Mouse (Mus musculus) T-helper 1 cell (primary cell): ENCODE results near the gene Pllp.

Experiments
- in situ Hi-C: fragments of 300-600 bp; cut with MboI, MseI; formaldehyde crosslinking; loops from one replicate; pipeline ENCODE4 v1.15.1; 2025; ENCODE audit warnings: high pct_unique_total_duplicates

Gene Pllp

DNA sequence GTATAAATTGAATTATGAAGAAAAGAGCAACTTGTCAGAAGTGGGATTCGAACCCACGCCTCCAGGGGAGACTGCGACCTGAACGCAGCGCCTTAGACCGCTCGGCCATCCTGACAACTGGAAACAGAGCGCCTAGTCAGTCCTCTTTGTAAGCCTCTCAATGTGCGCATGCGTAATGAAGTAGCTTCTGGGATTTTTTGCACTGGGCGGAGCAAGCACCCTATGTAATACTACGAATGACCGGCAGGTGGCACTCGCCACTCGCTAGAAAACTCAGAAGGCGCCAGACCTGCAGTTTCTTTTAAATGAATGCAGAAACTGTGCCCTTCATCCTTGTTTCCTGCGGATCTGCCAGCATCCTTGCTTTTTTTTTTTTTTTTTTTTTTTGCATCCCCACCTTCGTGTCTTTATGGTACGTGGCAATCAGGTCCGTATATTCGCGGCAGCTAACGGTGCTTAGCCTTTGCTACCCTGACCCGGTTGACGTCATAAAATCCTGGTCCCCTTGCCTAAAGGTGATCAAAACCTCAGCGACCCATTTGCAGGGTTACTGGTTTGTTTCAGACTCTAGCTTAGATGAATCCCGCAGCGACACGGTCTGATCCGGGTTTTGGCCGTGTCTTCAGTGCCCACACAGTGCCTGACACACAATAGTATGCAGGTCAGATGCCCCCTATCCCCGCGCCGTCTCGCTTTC is 8.0 kb upstream of the Pllp start:
- in situ Hi-C loops = no loop called here

DNA sequence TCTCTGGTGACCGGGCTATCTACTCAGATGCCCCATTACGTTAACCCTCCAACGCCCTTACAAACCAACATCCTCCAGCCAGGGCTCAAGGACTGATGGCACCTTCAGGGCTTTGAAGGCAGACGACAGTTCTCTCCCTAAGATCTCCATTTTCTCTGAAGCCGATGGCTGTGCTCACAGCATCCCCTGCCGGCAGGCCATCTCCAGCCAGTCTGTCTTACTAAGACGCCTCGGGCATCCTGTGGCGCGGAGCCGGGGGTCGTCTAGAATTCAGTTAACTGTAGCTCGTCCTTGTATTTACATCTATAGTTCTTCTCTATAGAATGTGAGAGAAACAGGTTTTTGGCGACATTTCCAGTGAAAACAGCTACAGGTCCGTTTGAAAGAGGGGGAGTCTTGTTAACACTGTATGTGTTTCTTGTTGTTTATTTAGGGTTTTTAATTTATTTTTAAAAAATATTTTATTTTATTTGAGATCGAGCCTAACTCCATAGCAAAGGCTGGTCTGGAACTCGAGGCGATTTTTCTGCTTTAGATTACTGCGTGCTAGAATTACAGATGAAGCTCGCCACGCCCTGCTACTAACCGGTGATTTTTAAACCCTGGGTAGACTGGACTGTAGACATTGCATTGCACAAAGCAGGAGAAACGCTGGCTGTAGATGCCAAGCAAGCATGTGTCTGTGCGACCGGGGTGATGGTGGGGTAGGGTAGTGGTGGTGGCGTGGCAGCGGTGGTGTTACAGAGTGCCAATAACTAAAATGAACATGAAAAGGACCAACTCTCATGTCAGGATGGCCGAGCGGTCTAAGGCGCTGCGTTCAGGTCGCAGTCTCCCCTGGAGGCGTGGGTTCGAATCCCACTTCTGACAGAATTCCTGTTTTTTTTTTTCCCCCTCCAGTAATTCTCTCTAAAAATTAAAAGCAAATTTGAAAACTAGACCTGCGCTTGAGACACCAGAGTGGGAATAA is 7.1 kb upstream of the Pllp start:
- in situ Hi-C loops = no loop called here

- in situ Hi-C loops = no loop called here
Measured at GRCm38 (mm10) chr8:94702156-94702555, 6.1 kb upstream of the Pllp start.

- in situ Hi-C loops = no loop called here
Measured at GRCm38 (mm10) chr8:94700421-94700935, 4.4 kb upstream of the Pllp start.

GRCm38 (mm10) chr8:94699366-94699765 is 3.3 kb upstream of the Pllp start:
- in situ Hi-C loops = no loop called here

DNA sequence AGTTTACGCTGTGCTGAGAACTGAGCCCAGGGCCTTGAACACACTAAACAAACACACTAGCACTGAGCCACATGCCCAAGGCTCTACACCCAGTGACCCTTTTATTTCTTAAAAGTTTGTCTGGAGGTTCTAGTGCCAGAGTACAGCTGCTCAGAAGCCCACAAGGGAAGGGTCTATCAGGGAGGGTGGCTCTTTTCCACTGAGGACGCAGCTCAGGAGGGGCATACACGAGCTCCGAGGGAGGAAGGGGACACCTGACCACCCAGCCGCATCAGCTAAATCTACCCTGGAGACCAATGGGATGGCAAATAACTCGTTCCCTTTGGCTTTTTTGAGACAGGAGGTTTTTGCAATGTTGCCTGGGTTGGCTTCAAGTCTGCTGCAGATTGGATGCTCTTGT is 1.9 kb upstream of the Pllp start:
- in situ Hi-C loops = no loop called here

DNA sequence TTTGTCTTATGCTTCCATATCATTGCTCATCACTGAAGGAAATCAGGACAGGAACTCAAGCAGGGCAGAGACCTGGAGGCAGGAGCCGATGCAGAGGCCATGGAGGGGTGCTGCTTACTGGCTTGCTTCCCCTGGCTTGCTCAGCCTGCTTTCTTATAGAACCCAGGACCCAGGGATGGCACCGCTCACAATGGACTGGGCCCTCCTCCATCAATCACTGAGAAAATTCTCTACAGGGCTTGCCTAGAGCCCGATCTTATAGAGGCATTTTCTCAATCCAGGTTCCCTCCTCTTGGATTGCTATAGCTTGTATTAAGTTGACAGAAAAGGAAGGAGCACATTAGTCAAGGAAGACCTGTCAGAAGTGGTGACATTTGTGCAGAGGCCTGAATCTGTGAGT is 488 bp upstream of the Pllp start:
- in situ Hi-C loops = no loop called here

DNA sequence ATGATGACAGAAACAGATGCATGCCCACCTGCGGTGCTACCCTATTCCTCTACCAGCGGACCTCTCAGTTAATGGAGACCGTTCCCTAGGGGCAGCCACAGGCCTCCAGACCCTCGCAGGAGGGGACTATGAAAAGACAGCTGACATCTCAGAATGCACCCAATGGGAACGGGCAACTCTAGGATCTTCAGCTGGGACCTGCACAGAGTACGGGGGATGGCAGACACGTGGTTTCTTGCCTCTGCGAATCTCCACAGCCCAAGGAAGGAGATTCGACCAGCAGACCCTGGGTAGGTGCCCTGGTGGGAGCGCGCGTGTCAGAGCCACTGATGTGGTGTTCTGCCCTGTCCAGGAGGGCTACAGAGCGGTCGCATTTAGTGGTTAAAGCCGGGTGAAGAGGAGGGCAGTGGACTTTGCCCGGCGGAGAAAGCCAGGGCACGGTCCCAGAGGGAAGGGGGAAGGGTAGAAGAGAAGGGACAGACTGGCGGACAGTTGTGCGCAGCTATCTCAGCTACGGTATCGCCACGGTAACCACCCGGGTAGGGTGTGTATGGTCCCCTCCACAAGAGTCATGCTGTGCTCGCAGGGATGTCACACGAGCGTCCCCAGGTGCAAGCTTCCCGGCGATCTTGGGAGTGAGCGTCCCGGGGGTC is 611 bp downstream of the Pllp start:
- in situ Hi-C loops = no loop called here

DNA sequence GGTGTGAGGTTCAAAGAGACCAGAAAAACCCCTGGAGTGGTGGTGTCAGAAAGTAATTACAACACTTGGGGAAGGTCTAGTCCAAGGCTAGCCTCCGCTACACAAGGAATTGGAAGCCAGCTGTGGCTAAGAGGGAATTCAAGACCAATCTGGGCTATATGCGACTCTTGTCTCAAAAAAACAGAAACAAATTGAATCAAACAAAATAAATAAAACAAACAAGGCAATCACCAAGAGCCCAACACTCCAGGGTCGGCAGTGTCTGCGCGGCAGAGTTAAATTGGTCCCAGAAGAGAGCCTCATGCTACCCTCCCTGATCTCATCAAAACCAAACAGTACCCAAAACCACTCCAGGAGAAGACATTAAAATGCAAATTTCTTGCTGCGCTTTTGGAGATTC is 1.4 kb downstream of the Pllp start:
- in situ Hi-C loops = no loop called here

DNA sequence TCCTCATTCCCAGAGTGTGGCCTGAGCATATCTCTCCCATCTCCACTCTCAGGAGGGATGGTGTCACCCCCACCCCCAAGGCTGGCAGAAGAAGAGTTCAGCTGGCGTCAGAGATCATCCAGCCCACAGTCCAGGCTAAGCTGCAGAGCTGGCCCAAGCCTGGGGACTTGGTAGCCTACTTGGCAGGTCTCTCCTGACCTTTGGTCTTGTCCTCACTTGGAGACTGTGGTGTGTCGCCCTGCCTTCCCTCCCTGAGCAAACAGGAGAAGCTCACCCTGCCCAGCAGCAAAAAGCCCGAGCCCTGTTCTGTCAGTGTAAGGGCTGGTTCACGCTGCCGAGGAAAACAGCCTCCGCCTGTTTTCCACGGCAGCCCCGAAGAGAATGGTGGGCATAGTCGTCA is 10.1 kb downstream of the Pllp start:
- in situ Hi-C loops = no loop called here

DNA sequence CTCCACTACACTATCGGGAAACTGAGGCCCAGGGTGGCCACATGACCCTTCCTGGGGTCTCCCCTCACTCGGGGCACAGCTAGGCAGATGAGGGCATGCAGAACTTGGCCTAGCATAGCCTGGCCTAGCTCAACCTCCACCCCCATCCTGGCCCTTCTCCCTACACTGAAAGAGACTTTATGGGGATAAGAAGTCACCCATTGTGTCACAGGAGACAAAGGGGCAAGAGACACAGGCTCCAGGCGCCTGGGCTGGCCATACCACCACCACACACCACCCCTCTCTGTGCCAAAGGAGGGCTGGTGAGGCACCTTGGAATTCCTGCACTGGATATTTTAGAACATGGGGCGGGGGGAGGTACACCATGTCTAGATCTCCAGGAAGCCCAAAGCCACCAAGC is 11.8 kb downstream of the Pllp start:
- in situ Hi-C loops = no loop called here

DNA sequence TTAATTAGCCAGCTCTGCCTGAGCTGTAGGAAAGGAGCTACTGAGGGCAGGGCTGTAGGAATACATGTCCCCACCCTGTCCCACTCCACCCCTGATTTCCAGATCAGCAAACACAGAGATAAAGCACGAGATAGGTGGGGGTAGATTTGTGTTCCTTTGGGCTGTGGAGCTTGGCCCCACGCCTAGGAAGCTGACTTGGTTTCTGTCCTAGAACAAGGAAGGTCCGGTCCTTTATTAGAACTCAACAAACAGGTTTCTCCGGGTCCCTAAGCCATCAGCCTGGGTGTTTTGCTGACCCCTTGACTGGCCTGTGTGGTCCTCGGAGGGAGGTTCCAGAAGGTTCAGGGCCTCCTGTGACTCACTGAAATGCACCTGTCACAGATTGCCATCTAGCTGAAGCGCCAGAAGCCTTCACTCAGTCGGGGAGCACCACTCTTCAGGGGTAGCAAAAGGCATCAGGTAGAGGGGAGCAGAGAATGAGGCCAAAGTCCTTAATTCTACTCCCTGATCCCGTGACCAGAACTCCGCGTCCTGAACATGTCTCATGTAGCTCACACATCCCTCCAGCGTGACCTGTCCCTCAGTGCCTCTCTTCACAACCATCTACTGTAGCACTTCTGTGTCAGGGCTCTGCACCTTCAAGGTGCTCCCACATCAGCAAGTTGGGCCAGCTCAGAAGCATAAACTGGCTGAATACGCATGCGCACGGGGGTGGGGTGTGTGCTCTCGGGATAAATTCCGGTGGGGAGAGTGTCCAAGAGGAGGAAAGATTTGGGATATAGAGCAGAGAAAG is 13.2 kb downstream of the Pllp start:
- in situ Hi-C loops = no loop called here

- in situ Hi-C loops = no loop called here
Measured at GRCm38 (mm10) chr8:94680414-94680813, 15.7 kb downstream of the Pllp start.

- in situ Hi-C loops = no loop called here
Measured at GRCm38 (mm10) chr8:94678582-94678981, 17.5 kb downstream of the Pllp start.

GRCm38 (mm10) chr8:94675923-94676322 is 20.2 kb downstream of the Pllp start:
- in situ Hi-C loops = no loop called here

GRCm38 (mm10) chr8:94674384-94674783 is 21.7 kb downstream of the Pllp start:
- in situ Hi-C loops = no loop called here

GRCm38 (mm10) chr8:94666456-94667308 is 29.4 kb downstream of the Pllp start, which contains the start of gene Arl2bp:
Arl2bp (plus strand) TSS chr8:94666600.
- in situ Hi-C loops = no loop called here

DNA sequence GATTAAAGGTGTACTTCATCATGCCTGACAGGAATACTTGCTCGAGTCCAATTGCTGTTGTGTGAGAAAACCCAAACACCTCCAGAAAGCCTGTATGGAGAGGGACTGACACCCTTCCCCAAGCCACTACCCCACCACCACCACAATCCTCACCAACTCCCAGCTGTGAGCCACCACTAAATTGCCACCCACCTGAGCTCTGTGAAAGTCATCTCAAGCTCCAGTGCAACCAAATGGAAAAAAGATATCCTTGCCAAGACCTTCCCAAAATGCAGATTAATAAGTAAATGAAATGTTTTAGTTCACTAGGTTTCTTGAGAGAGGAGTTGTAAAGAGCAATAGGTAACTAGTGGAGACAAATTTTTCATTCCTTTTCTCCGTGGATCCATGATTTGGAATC is 31.4 kb downstream of the Pllp start:
- in situ Hi-C loops = no loop called here

DNA sequence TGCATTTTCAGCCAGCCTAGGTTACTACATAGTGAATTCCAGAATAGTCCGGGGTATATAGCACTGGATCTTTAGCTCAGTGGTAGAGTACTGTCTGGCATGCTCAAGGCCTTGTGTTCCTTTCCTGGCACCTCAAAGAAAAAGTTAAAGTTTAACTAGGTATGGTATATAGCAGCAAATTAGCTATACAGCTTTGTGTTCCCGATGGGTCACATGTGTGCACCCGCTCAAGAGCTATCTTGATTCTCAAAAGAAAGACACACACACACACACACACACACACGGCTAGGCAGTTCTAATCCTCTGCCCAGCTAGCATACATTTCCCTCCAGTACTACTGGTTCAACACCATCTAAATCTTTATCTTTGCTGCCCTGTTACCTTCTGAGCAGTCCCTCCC is 35.7 kb downstream of the Pllp start:
- in situ Hi-C loops = no loop called here

DNA sequence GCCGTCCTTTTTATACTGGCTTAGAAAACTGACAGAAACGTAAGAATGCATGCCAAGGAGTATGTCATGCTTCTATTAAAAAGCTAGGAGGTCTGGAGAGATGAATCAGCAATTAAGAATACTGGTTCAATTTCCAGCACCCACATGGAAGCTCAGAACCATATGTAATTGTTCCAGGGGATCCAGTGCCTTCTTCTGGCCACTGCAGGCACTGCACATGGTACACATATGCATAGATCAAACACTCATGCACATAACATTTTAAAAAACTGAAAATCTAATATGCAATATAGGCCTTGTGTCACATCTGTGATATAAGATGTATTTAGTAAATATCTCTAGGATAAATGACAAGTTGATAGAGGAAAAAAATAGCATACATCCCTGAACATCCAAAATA is 38.0 kb downstream of the Pllp start:
- in situ Hi-C loops = no loop called here
